ENCODE assay signal across 8 mouse cellular contexts in the genomic region with DNA sequence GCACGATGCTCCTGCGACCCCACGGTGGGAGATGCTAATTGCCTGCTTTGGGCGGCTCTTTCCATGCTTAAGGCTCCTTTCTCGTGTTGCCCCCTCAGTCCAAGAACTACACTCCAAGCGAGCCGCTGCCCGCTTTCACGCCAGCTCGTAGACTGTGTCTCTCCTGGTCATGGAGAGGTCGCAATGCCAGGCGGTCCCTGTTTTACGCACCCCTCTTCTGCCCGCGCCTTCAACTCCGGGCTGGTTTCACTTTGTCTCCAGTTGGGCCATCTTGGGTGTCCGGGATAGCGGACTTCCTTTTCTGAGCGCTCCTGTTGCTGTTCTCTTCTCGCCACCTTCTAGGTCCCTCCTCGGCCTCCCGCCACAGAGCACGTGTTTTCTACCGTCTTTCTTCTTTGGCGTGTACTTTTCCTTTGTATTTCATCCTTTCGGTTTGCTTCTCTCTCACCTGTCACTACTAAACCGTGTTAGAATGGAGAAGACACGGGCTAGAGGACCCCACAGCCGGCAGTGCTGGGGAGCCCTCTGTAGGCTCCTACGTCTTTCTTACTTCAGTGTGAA. TPM values are rescaled to one million over a fixed set of nuclear protein-coding genes. Genes with fewer than 3 reads are reported as not detected.
DNase-seq lines count a peak whose midpoint lies in the region; ATAC-seq lines count a peak whose summit lies in the region.

No protein-coding gene starts in this region.

- H3K36me3 ChIP-seq in embryonic facial prominence, embryonic 13.5 days = no peaks in the 10 kb centered on the region
- H3K36me3 ChIP-seq in hindbrain, embryonic 12.5 days = no peaks in the 10 kb centered on the region
- H3K36me3 ChIP-seq in liver, embryonic 16.5 days (ENCODE audit: control insufficient read depth, insufficient read depth) = no peaks in the 10 kb centered on the region
- H3K36me3 ChIP-seq in neural tube, embryonic 13.5 days = no peaks in the 10 kb centered on the region

- ATAC-seq in embryonic facial prominence, embryonic 13.5 days (ENCODE audit: insufficient number of reproducible peaks, insufficient read depth, low FRiP score, low TSS enrichment, low read depth) = peak; percentile 26; the same call in 1 of the 2 replicates
- peak; percentile 66 for ATAC-seq in hindbrain, embryonic 12.5 days (ENCODE audit: low FRiP score)
- ATAC-seq in liver, embryonic 16.5 days (ENCODE audit: low read depth) = peak; percentile 52
- peak; percentile 48 for ATAC-seq in neural tube, embryonic 13.5 days (ENCODE audit: low read depth)

- peak overlapping the region; percentile 71 for H3K9ac ChIP-seq in embryonic facial prominence, embryonic 13.5 days
- peak overlapping the region; percentile 53 for H3K9ac ChIP-seq in hindbrain, embryonic 12.5 days
- peak overlapping the region; percentile 3; the same call in 1 of the 2 replicates for H3K9ac ChIP-seq in liver, embryonic 16.5 days (ENCODE audit: low read depth, low read length)
- peak overlapping the region; percentile 67 for H3K9ac ChIP-seq in neural tube, embryonic 13.5 days

- DNase-seq in adrenal gland, postnatal 14 days = peak; percentile 49
- DNase-seq in adrenal gland, adult (ENCODE audit: inconsistent age in 2 of 2, low spot score in 1 of 2) = no peak
- DNase-seq in 3134 (ENCODE audit: extremely low read depth, insufficient read length, low spot score) = peak; percentile 52
- no peak for DNase-seq in cerebellum, adult 9-10 months

- peak overlapping the region; percentile 94 for H3K4me2 ChIP-seq in embryonic facial prominence, embryonic 13.5 days
- peak overlapping the region; percentile 89 for H3K4me2 ChIP-seq in hindbrain, embryonic 12.5 days (replicated peaks)
- H3K4me2 ChIP-seq in liver, embryonic 16.5 days (ENCODE audit: low read depth, low read length) = peak overlapping the region; percentile 88
- peak overlapping the region; percentile 80 for H3K4me2 ChIP-seq in neural tube, embryonic 13.5 days

- H3K4me3 ChIP-seq in embryonic facial prominence, embryonic 13.5 days = peak overlapping the region; percentile 52
- H3K4me3 ChIP-seq in hindbrain, embryonic 12.5 days = peak overlapping the region; percentile 43
- peak overlapping the region; percentile 62 for H3K4me3 ChIP-seq in liver, embryonic 16.5 days (ENCODE audit: low read depth, low read length)
- H3K4me3 ChIP-seq in neural tube, embryonic 13.5 days = peak overlapping the region; percentile 43

- peaks cover 23% of the 10 kb centered on the region for H3K27me3 ChIP-seq in embryonic facial prominence, embryonic 13.5 days
- H3K27me3 ChIP-seq in hindbrain, embryonic 12.5 days = peaks cover 16% of the 10 kb centered on the region
- H3K27me3 ChIP-seq in liver, embryonic 16.5 days (ENCODE audit: control insufficient read depth, insufficient read depth, low read depth, low read length) = peaks cover 40% of the 10 kb centered on the region
- H3K27me3 ChIP-seq in neural tube, embryonic 13.5 days = peaks cover 4% of the 10 kb centered on the region; the same call in 1 of the 2 replicates

- H3K9me3 ChIP-seq in embryonic facial prominence, embryonic 13.5 days = no peaks in the 10 kb centered on the region
- no peaks in the 10 kb centered on the region for H3K9me3 ChIP-seq in hindbrain, embryonic 12.5 days (replicated peaks)
- H3K9me3 ChIP-seq in liver, embryonic 16.5 days (replicated peaks; ENCODE audit: control insufficient read depth, low read length) = no peaks in the 10 kb centered on the region
- H3K9me3 ChIP-seq in neural tube, embryonic 13.5 days = no peaks in the 10 kb centered on the region

- no peak overlapping the region for H3K27ac ChIP-seq in embryonic facial prominence, embryonic 13.5 days
- H3K27ac ChIP-seq in hindbrain, embryonic 12.5 days = no peak overlapping the region
- H3K27ac ChIP-seq in liver, embryonic 16.5 days (ENCODE audit: low read length) = no peak overlapping the region
- H3K27ac ChIP-seq in neural tube, embryonic 13.5 days (replicated peaks) = 0 out of 2 replicates have a peak overlapping the region, but pooled peaks have one; percentile 13

- H3K4me1 ChIP-seq in embryonic facial prominence, embryonic 13.5 days = peaks cover 37% of the 10 kb centered on the region
- peaks cover 39% of the 10 kb centered on the region for H3K4me1 ChIP-seq in hindbrain, embryonic 12.5 days
- peaks cover 7% of the 10 kb centered on the region for H3K4me1 ChIP-seq in liver, embryonic 16.5 days (ENCODE audit: control insufficient read depth, low read depth, low read length)
- H3K4me1 ChIP-seq in neural tube, embryonic 13.5 days (replicated peaks) = peaks cover 57% of the 10 kb centered on the region

- WGBS in embryonic facial prominence, embryonic 13.5 days = 4% methylated on average over 30 of the region's 30 CpGs
- 5% methylated on average over 30 of the region's 30 CpGs for WGBS in hindbrain, embryonic 12.5 days
- WGBS in liver, embryonic 16.5 days (ENCODE audit: insufficient replicate concordance) = 4% methylated on average over 30 of the region's 30 CpGs
- 5% methylated on average over 30 of the region's 30 CpGs for WGBS in neural tube, embryonic 13.5 days

RNA-seq across cellular contexts. Expression of a gene that starts 46.9 kb away (rescaled TPM):
- total RNA-seq in adrenal gland, postnatal 14 days (2021) = 21.5 and 24.1 TPM in 2 replicates
- polyA plus RNA-seq in embryonic facial prominence, embryonic 13.5 days (2015; fragmentation: Nextera tagmentation; extraction: Ambion mirVana) = 65.7 and 73.8 TPM in 2 replicates
- polyA plus RNA-seq in hindbrain, embryonic 12.5 days (2016; fragmentation: Nextera tagmentation; extraction: Ambion mirVana) = 60.7 and 61.3 TPM in 2 replicates
- 69.1 and 74.1 TPM in 2 replicates for polyA plus RNA-seq in liver, embryonic 16.5 days (2015; fragmentation: Nextera tagmentation; extraction: Ambion mirVana)
- polyA plus RNA-seq in neural tube, embryonic 13.5 days (2015; fragmentation: Nextera tagmentation; extraction: Ambion mirVana) = 36.4 and 37.7 TPM in 2 replicates

Comparison
In these comparisons a context has a peak if more than half of its experiments do, and no peak if none do; other contexts are left out.
1. DNase-seq: peak in adrenal gland, postnatal 14 days (single experiment) and 3134 (single experiment); none in adrenal gland, adult (0 of 2) and cerebellum, adult 9-10 months (single experiment).
2. H3K9ac ChIP-seq: peak in every context shown above with its lines; median percentile 71 in embryonic facial prominence, embryonic 13.5 days; 67 in neural tube, embryonic 13.5 days; 53 in hindbrain, embryonic 12.5 days; 3 in liver, embryonic 16.5 days.
3. Peak in every context shown above with its lines, with median percentiles within 50 percentile points of each other: ATAC-seq, H3K4me2 ChIP-seq and H3K4me3 ChIP-seq.